Mouse (Mus musculus): ENCODE measurements around the gene Ppp4r4.
"Not testable (repeated sequence)": the region's sequence is repeated elsewhere in the genome, so short reads cannot be mapped to it uniquely, and the experiment has no call there.

The Ppp4r4 gene

GRCm38 (mm10) chr12:103532020-103532648 lies at the start of gene Ppp4r4:
Ppp4r4 (plus strand) TSS chr12:103532283.
- DNase-seq, result peak; percentile 91 to 92

GRCm38 (mm10) chr12:103482781-103483180 lies 49.3 kb upstream of the Ppp4r4 start:
- DNase-seq, result no peak

- DNase-seq, result not testable (repeated sequence)
Measured at GRCm38 (mm10) chr12:103484200-103484972, 47.7 kb upstream of the Ppp4r4 start.

DNA sequence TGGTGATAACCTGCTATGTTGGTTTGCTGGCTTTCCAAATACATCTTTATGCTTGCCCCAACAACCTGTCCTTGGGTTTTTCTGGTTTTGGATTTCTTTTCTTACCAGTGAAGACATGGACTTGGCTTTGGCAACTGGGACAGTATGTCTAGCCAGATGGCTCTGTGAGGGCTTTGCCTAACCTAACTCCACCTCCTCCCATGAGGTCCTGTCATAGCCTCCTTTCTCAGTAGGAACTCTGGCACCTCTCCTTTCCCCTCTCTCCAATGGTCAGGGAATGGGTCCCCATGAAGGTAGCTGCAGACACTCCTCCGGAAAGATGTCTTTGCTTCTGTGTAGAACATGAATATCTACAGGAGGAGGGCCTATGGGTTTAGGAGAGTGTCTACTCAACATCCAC lies 45.4 kb upstream of the Ppp4r4 start:
- no peak for DNase-seq

DNA sequence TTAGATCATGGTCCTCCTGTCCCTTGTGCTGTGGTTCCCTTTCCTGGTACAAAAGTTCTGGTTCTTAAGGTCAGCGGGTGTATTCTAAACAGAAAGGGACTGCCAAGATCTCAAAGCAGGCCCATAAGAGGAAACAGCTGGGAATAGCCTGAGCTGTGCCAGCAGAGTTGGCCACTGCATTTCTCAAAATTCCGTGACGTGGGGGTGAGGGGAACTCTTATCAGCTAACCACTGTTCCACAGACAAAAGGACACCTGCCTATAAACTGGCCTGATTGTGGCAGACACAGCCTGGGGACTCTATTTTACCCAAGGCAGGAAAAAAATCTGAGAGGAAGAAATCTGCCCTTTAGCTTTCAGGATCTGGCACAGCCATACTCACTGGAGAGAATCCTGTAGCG lies 44.8 kb upstream of the Ppp4r4 start:
- DNase-seq, result no peak

DNA sequence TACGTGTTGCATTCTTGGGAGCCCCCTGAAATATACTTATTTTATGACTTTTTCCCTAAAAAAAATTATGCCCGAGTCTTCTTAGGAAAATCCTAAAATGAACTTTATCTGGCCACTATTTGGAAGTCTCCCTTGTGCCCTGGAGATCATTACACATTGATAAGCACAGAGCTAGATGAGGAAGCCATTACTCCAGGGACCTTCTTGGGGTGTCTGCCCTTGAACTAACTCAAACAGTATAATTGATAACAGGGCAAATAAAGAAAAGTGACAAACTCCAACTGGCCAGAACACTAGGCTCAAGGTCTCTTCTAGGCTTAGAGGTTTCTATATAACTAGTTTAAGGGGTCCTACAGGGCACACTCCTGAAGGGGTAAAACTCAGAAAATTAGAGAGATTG lies 44.3 kb upstream of the Ppp4r4 start:
- DNase-seq, result no peak

DNA sequence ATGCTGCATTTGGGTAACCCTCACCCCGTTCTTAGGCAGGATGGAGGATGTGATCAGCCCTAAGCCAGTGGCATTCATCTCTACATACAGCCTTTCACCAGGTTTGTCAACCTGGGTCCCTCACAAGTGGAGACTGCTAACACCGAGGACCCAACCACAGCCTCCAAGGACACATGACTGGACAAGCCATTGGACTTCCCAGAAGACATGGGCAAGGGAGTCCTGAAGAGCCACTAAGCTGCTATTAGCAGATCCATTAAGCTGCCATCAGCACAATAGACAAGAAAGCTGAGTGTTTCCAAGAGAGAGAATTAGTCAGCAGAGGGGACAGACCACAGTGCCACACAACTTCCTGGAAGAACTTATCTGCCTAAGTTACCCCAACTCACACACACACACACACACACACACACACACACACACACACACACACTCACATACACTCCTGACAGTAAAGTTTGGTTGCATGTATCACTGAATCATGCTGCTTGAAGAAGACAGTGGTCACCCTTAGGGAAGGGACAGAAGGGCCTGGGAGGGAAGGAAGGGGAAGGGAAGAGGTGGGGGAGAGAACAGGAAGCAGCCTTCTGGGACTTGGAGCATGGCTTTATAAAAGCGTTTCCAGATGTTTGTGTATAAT lies 40.9 kb upstream of the Ppp4r4 start:
- DNase-seq, result no peak

- peak; percentile 82 to 83 for DNase-seq
Measured at GRCm38 (mm10) chr12:103492767-103493166, 39.3 kb upstream of the Ppp4r4 start.

DNA sequence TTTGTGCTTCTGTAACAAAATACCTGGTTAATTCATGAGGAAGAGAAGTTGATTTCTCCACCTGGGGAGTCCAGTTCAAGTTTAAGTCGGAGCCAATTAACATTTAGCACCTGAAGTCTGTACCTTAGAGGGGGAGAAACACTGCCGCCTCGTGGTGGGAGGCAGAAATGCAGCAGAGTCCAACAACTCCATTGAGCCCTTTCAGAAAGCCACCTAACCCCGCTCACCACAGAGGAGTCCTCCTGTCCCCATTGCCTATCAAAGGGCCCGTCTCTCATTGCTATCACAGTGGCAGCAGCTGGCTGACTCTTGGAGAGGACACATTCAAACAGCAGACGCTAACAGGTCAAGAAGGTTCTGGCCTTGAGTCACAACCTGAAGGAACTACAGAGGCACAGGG lies 37.6 kb upstream of the Ppp4r4 start:
- peak; percentile 82 to 84 for DNase-seq

GRCm38 (mm10) chr12:103498768-103499167 lies 33.3 kb upstream of the Ppp4r4 start:
- no peak for DNase-seq

DNA sequence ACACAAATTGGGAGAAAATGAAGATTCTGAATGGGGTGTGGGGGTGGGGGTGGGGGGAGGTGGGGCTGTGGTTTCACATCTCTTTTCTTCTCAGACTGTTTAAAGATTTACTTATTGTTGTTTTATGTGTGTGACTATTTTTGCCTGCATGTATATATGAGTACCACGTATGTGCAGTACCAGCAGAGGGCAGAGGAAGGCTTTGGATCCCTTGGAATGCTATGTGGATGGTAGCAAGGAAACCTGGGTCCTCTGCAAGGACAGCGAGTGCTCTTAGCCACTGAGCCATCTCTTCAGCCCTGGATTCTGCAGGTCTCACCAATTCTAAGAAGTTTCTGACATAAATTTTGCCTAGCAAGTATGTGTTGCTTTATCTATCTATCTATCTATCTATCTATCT lies 32.8 kb upstream of the Ppp4r4 start:
- no peak for DNase-seq

GRCm38 (mm10) chr12:103503300-103503699 lies 28.8 kb upstream of the Ppp4r4 start:
- DNase-seq, result no peak

- DNase-seq, result no peak
Measured at GRCm38 (mm10) chr12:103504402-103504801, 27.7 kb upstream of the Ppp4r4 start.

DNA sequence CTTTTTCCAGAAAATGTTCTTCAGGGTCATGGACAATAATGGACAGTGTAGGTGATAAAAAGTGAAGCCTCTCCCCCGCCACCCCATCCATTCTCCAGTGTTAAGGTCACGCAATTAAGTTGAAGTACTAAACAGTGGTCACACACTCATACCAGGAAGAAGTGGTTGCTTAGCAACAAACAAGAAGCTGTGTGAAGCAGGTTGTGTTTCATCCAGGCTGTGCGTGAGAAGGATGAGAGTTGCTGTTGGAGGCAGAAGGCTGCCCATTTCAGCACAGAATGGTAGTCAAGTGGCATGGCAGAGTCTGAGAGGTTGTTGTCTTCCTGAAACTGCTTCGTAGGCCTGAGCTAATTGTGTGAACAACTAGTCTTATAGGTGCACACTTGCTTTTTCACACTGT lies 23.7 kb upstream of the Ppp4r4 start:
- no peak for DNase-seq

- no peak for DNase-seq
Measured at GRCm38 (mm10) chr12:103509893-103510292, 22.2 kb upstream of the Ppp4r4 start.

DNA sequence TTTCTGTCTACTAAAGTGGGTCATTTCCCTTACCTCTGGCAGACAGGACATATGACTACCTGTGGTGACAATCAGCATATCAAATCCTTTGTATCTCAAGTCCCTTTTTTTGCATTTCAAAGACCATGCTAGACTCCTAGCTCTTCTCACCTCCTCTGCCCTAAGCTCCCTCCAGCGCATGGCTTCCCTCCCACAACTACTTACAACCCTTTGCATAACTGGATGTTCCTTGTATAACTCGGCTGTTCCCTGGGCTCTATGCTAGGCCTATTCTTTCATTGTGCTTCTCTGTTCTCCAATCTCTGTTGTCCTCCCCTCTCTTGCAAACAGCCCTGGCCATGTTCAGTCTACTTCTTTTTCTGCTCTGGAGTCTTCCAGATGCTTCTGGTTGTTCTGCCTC lies 20.5 kb upstream of the Ppp4r4 start:
- no peak for DNase-seq

DNA sequence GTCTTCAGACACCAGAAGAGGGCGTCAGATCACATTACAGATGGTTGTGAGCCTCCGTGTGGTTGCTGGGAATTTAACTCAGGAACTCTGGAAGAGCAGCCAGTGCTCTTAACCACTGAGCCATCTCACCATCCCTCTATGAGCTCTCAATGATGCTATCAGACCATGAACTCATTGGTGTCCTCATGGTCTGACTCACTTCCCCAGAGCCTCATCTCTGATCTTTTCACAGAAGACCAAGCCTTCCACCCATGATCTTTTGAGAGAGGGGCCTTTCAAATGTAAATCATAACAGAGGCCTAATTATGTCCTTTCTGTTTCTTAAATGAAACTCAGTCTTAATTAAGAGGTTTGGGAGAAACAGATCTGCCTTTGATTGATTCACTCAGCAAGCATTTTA lies 19.0 kb upstream of the Ppp4r4 start:
- no peak for DNase-seq

DNA sequence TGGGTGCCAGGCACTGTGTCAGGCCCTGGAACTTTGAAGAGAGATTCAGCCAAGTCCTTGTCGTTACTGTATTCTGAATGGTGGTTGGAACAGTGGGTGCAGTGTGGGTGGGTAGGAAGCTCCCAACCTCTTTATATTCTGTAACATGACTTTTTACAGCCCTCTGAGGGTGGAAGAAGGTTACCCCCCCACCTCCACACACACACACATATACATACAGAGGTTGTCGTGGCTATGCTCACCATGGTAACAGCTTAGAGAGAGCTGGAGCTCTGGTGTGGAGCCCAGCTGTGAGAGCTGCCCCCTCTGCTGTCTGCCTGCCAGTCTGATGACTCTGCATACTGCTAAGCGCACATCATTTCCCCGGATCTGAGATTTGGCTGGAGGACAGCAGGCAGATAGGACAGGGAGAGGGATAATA lies 18.6 kb upstream of the Ppp4r4 start:
- DNase-seq, result no peak

DNA sequence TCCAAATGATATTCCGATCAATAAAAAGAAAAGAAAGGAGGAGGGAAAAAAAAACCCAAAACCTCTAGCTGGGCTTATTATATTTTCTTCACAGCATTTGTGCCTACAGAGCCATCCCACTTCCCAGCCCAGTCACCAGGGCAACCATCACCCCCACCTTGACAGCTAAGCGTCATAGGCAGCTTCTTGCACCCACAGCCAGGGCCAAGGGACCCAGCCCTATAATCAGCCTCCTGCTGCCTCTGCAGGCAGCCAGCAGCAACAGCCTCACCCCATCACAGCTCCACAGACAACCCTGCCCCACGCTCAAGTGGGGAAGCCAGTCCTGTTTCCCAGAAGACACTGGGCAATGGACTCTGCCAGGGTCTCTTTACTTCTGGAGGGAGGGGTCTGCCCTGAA lies 17.7 kb upstream of the Ppp4r4 start:
- DNase-seq, result no peak

DNA sequence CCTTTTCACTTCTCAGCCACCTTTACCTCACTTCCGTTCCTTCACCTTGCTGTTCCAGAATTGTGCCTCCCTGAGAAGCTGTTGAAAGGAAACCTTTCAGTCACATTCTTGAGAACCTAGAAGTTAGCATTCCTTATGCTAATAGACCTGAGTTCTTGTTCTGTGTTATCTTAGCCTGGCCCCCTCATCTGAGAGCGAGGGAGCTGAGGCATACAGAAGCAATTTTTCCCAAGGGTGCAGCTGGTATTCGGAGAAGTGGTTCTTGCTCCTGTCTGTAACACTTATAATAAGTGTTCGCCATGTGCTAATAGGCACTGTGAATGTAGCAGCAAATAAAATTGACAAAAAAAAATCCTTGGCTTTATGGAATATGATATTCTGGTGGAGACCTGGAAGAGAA lies 16.4 kb upstream of the Ppp4r4 start:
- no peak for DNase-seq

GRCm38 (mm10) chr12:103518640-103519039 lies 13.4 kb upstream of the Ppp4r4 start:
- no peak for DNase-seq

GRCm38 (mm10) chr12:103530596-103530995 lies 1.5 kb upstream of the Ppp4r4 start:
- DNase-seq, result no peak

GRCm38 (mm10) chr12:103532649-103533395 lies 739 bp downstream of the Ppp4r4 start:
- peak; percentile 13 to 23 for DNase-seq

Data from B cell, adult 2 months (primary cell).